Mouse (Mus musculus) stomach, postnatal 0 days (tissue): ENCODE data around the gene Mpp4.

Source experiments
- CTCF ChIP-seq: IDR thresholded peaks from 2 replicates; pipeline ENCODE4 v1.5.1; 2016; ENCODE audit warnings: antibody characterized with exemption, low read depth, mild to moderate bottlenecking, moderate library complexity
- EP300 ChIP-seq: optimal IDR thresholded peaks from 2 replicates; pipeline ENCODE3; 2016; ENCODE audit warnings: antibody characterized with exemption

DNA sequence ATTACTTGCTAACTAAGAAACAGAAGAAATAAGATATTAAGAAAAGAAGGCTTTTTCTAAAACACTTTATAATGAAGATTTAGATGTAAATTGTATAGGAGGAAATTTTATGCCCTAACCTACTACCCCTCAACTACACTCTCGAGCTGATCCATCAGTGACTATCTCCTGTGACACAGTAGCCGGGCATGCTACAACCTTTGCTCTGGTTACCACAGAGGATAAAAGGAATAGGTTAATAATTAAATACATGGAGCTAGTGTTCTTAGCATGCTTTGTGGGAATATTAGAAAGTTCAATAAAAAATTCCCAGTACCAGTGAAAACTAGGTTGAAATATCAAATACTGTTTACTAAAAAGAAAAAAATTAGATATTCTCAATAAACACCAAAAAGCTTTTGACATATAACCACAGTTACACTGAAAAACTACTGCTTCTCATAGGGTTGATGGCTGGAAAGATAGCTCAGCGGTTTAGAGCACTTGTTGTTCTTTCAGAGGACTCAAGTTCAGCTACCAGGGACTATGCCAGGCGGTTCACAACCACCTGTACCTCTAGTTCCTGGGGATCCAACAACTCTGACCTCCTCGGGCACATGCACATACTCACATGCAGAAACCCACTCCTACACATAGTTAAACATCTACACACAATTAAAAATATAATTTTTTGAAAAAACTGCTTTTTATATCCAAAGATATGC, 49.0 kb upstream of the Mpp4 start:
- TF ChIP-seq CTCF (no peak), EP300 (no peak)
